Mouse (Mus musculus) myocyte (in vitro differentiated cells): Measurements from ENCODE around the gene Lgals3bp.

Source experiments
- E2F4 ChIP-seq: IDR thresholded peaks from one replicate; pipeline ENCODE4 v1.6.1; 2011; ENCODE audit warnings: mild to moderate bottlenecking, control low read depth, moderate library complexity; ENCODE audit not compliant: insufficient read depth
- POLR2A ChIP-seq: IDR thresholded peaks from one replicate; pipeline ENCODE4 v1.6.1; 2011; ENCODE audit warnings: low read depth, mild to moderate bottlenecking, control low read depth, moderate library complexity; ENCODE audit not compliant: insufficient read length
- TCF12 ChIP-seq: IDR thresholded peaks from one replicate; pipeline ENCODE4 v1.6.1; 2011; ENCODE audit warnings: mild to moderate bottlenecking, control low read depth; ENCODE audit not compliant: poor library complexity, insufficient read depth, severe bottlenecking
- USF1 ChIP-seq: IDR thresholded peaks from one replicate; pipeline ENCODE4 v1.6.1; 2011; ENCODE audit warnings: low read depth, mild to moderate bottlenecking, control low read depth, moderate library complexity

- TF ChIP-seq E2F4 (no peak), TCF12 (no peak), POLR2A (peak; percentile 97), USF1 (no peak)
These were observed 17.1 kb upstream of the Lgals3bp start, which contains the start of gene Cant1 for GRCm38 (mm10) chr11:118418834-118419504.
